Mouse (Mus musculus) left cerebral cortex, postnatal 10 days (tissue): ENCODE data around the gene P4ha1. TPM values are rescaled to one million over a fixed set of nuclear protein-coding genes. Genes with fewer than 3 reads are reported as not detected.

Experiments used
- DNase-seq, 2 experiments: peaks; one replicate each; pipeline ENCODE4 v3.0.0; 2021 to 2022; ENCODE audit warnings: low spot score in 2 of 2, mixed read lengths in 1 of 2; ENCODE audit errors: extremely low spot score in 1 of 2
- intact Hi-C: fragments of 180-260 bp; cut with DNase I; formaldehyde crosslinking; loops from one replicate; pipeline ENCODE4 v1.15.1; 2025
- total RNA-seq, 2 experiments: library from RNA; stranded (reverse); gene quantifications; 2 replicates each; pipeline ENCODE4 v1.2.3; 2021

P4ha1 gene
- total RNA-seq, 2 experiments from 2014 or later, result 27.6 to 29.7 TPM

GRCm38 (mm10) chr10:59403793-59404149 is 80.7 kb downstream of the P4ha1 start:
- no peak for DNase-seq
- intact Hi-C loops, result no loop called here

DNA sequence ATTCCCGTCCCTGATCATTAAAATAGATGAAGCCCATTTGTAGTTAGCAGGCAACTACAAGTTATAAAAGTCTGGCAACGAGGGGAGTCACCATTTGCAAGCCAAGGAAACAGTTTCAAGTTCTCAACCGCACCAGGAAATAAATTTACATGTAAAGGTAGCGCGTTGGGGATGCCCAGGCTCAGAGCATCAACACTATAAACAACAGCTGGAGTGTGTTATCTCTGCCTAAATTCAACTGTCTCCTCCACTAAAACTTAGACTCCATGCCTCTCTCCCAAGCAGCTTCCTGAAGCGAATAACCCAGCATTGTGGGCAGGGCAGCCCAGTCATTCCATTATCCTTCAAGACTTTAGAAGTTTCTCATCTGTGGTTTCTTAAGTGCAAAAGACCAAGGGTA is 85.4 kb downstream of the P4ha1 start:
- DNase-seq, result no peak
- intact Hi-C loops, result no loop called here

DNA sequence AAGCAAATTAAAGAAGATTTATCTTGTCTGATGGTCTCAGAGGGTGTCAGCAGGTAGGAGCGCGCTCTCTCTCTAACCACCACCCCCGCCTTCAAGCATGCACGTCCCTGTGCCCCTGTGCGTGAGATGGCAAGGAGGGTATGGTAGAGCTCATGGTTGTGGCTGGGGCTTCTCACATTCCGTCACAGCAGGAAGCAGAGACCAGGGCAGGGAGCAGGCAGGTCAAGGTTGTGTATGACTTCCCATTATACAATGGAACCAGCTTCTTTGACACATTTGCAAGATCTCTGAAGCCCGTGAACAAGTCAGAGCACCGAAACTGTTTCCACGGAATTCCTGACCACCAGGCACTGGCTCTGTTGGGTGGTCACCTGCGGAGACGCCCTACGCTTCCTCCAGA is 87.2 kb downstream of the P4ha1 start:
- intact Hi-C loops, result no loop called here

GRCm38 (mm10) chr10:59413711-59414110 is 90.6 kb downstream of the P4ha1 start:
- intact Hi-C loops, result no loop called here
- DNase-seq, result no peak

More for the DNA sequence above, 87.2 kb downstream of the P4ha1 start:
- no peak for DNase-seq

DNA sequence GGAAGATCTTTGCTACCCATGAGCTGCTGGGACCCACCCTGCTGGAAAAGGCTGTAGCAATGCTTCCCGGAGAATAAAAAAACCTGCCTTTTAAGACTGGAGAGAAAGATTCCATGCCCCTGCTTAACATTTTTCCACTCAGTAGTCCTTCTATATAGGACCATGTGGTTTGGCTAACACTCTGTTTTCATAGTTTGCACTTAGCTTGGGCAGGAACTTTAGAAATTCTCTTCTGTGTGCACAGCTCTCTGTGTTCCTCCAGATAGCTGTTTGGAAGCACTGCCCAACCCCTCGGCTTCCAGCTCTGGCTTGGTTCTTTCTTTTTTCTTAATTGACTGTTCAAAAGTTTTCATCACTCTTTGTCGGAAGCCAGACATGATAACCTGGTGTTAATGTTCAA is 93.5 kb downstream of the P4ha1 start:
- intact Hi-C loops, result no loop called here
- no peak for DNase-seq

DNA sequence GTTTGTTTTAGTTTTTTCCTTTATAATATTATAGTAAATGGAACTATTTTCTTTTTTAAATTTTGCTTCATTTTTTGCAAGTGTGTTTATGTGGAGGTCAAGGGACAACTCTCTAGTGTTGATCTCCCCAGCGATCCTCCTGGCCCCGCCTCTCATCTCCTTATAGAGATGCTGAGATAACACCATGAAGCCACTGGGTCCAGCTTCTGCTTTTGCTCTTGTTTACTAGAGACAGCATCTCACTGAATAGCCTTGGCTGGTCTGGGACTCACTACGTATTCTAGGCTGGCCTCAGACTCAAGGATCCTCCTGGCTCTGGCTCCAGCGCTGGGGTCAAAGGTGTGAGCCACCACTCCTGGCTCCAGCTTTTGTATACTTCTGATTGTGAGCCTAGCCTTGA is 96.4 kb downstream of the P4ha1 start:
- no peak for DNase-seq
- intact Hi-C loops, result no loop called here

Other genes starting within 250 kb of the P4ha1 start
- 1 to 10 TPM; 8.2 to 9.5 TPM for gene Sept10, start 101.4 kb upstream of the P4ha1 start, total RNA-seq
- gene Sowahc, start 101.3 kb upstream of the P4ha1 start, total RNA-seq, result 10 to 100 TPM; 12.0 to 13.7 TPM
- gene Gm10273, start 72.3 kb downstream of the P4ha1 start, total RNA-seq, result 10 to 100 TPM; 43.2 to 57.6 TPM
- not detected for gene Pla2g12b, start 80.4 kb downstream of the P4ha1 start, total RNA-seq
- under 1 TPM in 1 of 2 experiments, not detected in 1; 0.20 TPM for gene Oit3, start 118.5 kb downstream of the P4ha1 start, total RNA-seq